Mouse (Mus musculus) ZHBTc4 (cell line): ENCODE measurements around the gene Sptbn2.

Source experiments
- DNase-seq: peaks from one replicate; pipeline ENCODE4 v3.0.0-alpha.2; 2011; ENCODE audit warnings: low read depth, low spot score

The Sptbn2 gene

GRCm38 (mm10) chr19:4772785-4773184 is 61.8 kb downstream of the Sptbn2 start:
- no peak for DNase-seq

GRCm38 (mm10) chr19:4782891-4783290 is 71.9 kb downstream of the Sptbn2 start:
- no peak for DNase-seq

- DNase-seq, result peak; percentile 51
Measured at GRCm38 (mm10) chr19:4785206-4785605, 74.2 kb downstream of the Sptbn2 start.

GRCm38 (mm10) chr19:4786313-4786712 is 75.3 kb downstream of the Sptbn2 start:
- DNase-seq, result no peak

- DNase-seq, result peak; percentile 54
Measured at GRCm38 (mm10) chr19:4793281-4793830, 82.4 kb downstream of the Sptbn2 start.

GRCm38 (mm10) chr19:4793831-4794422 is 83.0 kb downstream of the Sptbn2 start, which contains the start of gene Rbm4:
Gene Rbm4, minus strand, starts transcription at chr19:4793901.
- peak; percentile 99 for DNase-seq

- no peak for DNase-seq
Measured at GRCm38 (mm10) chr19:4795929-4796328, 85.0 kb downstream of the Sptbn2 start.

- DNase-seq, result no peak
Measured at GRCm38 (mm10) chr19:4797846-4798245, 86.9 kb downstream of the Sptbn2 start.

- DNase-seq, result peak; percentile 57
Measured at GRCm38 (mm10) chr19:4799083-4799482, 88.1 kb downstream of the Sptbn2 start.
